In the genomic region with DNA sequence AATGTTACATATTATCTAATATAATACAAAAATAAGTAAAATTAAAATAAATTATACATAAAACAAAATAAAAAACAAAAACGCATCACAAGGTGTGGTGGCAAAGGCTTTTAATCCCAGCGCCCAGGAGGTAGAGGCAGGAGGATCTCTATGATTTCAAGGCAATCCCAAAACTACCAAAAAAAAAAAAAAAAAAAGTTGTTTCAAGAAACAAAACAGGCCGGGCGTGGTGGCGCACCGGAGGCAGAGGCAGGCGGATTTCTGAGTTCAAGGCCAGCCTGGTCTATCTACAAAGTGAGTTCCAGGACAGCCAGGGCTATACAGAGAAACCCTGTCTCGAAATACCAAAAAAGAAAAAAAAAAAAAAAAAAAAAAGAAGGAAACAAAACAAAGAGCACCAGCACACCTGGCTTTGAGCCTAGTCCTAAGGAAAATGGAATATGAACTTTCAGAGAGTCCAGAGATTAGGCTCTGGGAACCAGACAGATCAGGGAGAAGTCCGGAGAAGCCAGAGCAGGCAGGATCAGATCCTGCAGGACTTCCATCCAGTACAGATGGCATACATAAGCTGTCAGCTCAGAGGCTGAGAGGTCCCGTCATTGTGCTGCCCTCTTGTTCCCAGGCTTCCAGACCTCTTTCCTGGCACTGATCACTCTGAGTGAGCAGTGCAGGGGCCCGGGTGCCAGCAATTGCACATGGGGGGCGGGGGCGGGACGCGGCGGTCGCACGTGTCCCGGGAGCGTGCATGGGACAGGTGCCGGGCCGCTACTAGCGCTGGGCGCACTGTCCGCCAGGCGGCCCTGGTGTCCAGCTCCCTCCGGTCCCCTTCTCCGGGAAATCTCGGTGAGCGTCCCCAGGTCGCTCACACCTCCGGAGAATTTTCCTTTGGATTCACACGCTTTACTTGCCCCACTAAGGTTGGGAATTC, we compare ENCODE assay signal across 8 mouse cellular contexts. TPM values are rescaled to one million over a fixed set of nuclear protein-coding genes. Genes with fewer than 3 reads are reported as not detected.
A peak's percentile ranks its signal among the peaks of the same experiment; 100 is the strongest.
DNase-seq lines count a peak whose midpoint lies in the region; ATAC-seq and TF ChIP-seq lines count a peak whose summit lies in the region.

No protein-coding gene starts in this region.

- TF ChIP-seq CTCF in left cerebral cortex, adult 2 months (IDR thresholded peaks at IDR 0.05): peak; percentile 61
- TF ChIP-seq CTCF in bone marrow, adult 2 months (IDR thresholded peaks at IDR 0.05; ENCODE audit: control insufficient read depth, insufficient read depth, low read length): peak; percentile 33; the same call in 1 of the 2 replicates

- intact Hi-C loops in left cerebral cortex, adult 2 months (cut with DNase I): loop anchor here (2.0 to 5.0 kb wide), 3 partner anchors 47 to 90 kb away; no protein-coding TSS in a partner anchor

- TF ChIP-seq POLR2A in bone marrow, adult 2 months (IDR thresholded peaks at IDR 0.05; ENCODE audit: borderline replicate concordance, control insufficient read depth, low read depth, low read length): no peak

- WGBS in bone marrow, adult 2 months: 11% methylated on average over 33 of the region's 33 CpGs
- WGBS in forebrain, embryonic 15.5 days: 10% methylated on average over 33 of the region's 33 CpGs
- WGBS in intestine, embryonic 14.5 days: 9% methylated on average over 33 of the region's 33 CpGs
- 10% methylated on average over 33 of the region's 33 CpGs for WGBS in lung, embryonic 15.5 days
- 10% methylated on average over 33 of the region's 33 CpGs for WGBS in stomach, embryonic 15.5 days

- H3K9ac ChIP-seq in forebrain, embryonic 15.5 days (replicated peaks): peak overlapping the region; percentile 65
- H3K9ac ChIP-seq in intestine, embryonic 14.5 days (ENCODE audit: low read length): peak overlapping the region; percentile 46
- peak overlapping the region; percentile 49 for H3K9ac ChIP-seq in lung, embryonic 15.5 days
- peak overlapping the region; percentile 41 for H3K9ac ChIP-seq in stomach, embryonic 15.5 days

- no peaks in the 10 kb centered on the region for H3K9me3 ChIP-seq in forebrain, embryonic 15.5 days
- no peaks in the 10 kb centered on the region for H3K9me3 ChIP-seq in intestine, embryonic 14.5 days (ENCODE audit: control insufficient read depth, low read length)
- H3K9me3 ChIP-seq in lung, embryonic 15.5 days: no peaks in the 10 kb centered on the region
- no peaks in the 10 kb centered on the region for H3K9me3 ChIP-seq in stomach, embryonic 15.5 days

- peak overlapping the region; percentile 99 for H3K27ac ChIP-seq in left cerebral cortex, adult 2 months
- H3K27ac ChIP-seq in bone marrow, adult 2 months (ENCODE audit: control insufficient read depth, insufficient read depth, low read depth, low read length, poor library complexity): peak overlapping the region; percentile 99
- peak overlapping the region; percentile 91 for H3K27ac ChIP-seq in forebrain, embryonic 15.5 days (replicated peaks)
- H3K27ac ChIP-seq in intestine, embryonic 14.5 days (ENCODE audit: low read depth): peak overlapping the region; percentile 92
- H3K27ac ChIP-seq in lung, embryonic 15.5 days: peak overlapping the region; percentile 91
- peak overlapping the region; percentile 96 for H3K27ac ChIP-seq in stomach, embryonic 15.5 days

- ATAC-seq in forebrain, embryonic 15.5 days (replicated peaks): peak; percentile 44
- ATAC-seq in intestine, embryonic 14.5 days (replicated peaks; ENCODE audit: low FRiP score, low TSS enrichment, low read depth): peak; percentile 57
- ATAC-seq in lung, embryonic 15.5 days (ENCODE audit: borderline replicate concordance, extremely low read depth, low FRiP score, low TSS enrichment): peak; percentile 37
- ATAC-seq in stomach, embryonic 15.5 days (ENCODE audit: insufficient read depth, low FRiP score, low read depth): peak; percentile 28

- H3K4me3 ChIP-seq in left cerebral cortex, adult 2 months: peak overlapping the region; percentile 81
- H3K4me3 ChIP-seq in bone marrow, adult 2 months (replicated peaks; ENCODE audit: control insufficient read depth, low read depth, low read length): peak overlapping the region; percentile 61
- H3K4me3 ChIP-seq in forebrain, embryonic 15.5 days: peak overlapping the region; percentile 78
- peak overlapping the region; percentile 47 for H3K4me3 ChIP-seq in intestine, embryonic 14.5 days (ENCODE audit: low read depth, low read length)
- H3K4me3 ChIP-seq in lung, embryonic 15.5 days: peak overlapping the region; percentile 98
- peak overlapping the region; percentile 62 for H3K4me3 ChIP-seq in stomach, embryonic 15.5 days (replicated peaks)

- H3K27me3 ChIP-seq in forebrain, embryonic 15.5 days: no peaks in the 10 kb centered on the region
- H3K27me3 ChIP-seq in intestine, embryonic 14.5 days (replicated peaks; ENCODE audit: control insufficient read depth, insufficient read depth, low read length): no peaks in the 10 kb centered on the region
- H3K27me3 ChIP-seq in lung, embryonic 15.5 days: no peaks in the 10 kb centered on the region
- H3K27me3 ChIP-seq in stomach, embryonic 15.5 days (replicated peaks): no peaks in the 10 kb centered on the region

- H3K4me1 ChIP-seq in bone marrow, adult 2 months (ENCODE audit: control insufficient read depth, insufficient read depth, low read length): no peaks in the 10 kb centered on the region; the same call in none of the 2 replicates
- peaks cover 30% of the 10 kb centered on the region for H3K4me1 ChIP-seq in forebrain, embryonic 15.5 days
- H3K4me1 ChIP-seq in intestine, embryonic 14.5 days (replicated peaks; ENCODE audit: control insufficient read depth, insufficient read depth, low read length): peaks cover 22% of the 10 kb centered on the region
- H3K4me1 ChIP-seq in lung, embryonic 15.5 days: peaks cover 23% of the 10 kb centered on the region
- peaks cover 12% of the 10 kb centered on the region for H3K4me1 ChIP-seq in stomach, embryonic 15.5 days

- peaks cover 11% of the 10 kb centered on the region; the same call in 1 of the 2 replicates for H3K36me3 ChIP-seq in forebrain, embryonic 15.5 days
- H3K36me3 ChIP-seq in intestine, embryonic 14.5 days (ENCODE audit: control insufficient read depth, insufficient read depth, low read length): peaks cover 24% of the 10 kb centered on the region
- 0 out of 2 replicates have a peak, but pooled peaks cover 9% of the 10 kb centered on the region for H3K36me3 ChIP-seq in lung, embryonic 15.5 days
- 0 out of 2 replicates have a peak, but pooled peaks cover 3% of the 10 kb centered on the region for H3K36me3 ChIP-seq in stomach, embryonic 15.5 days

- peak overlapping the region; percentile 98 for H3K4me2 ChIP-seq in forebrain, embryonic 15.5 days (replicated peaks)
- peak overlapping the region; percentile 80 for H3K4me2 ChIP-seq in intestine, embryonic 14.5 days (ENCODE audit: low read length)
- H3K4me2 ChIP-seq in lung, embryonic 15.5 days: peak overlapping the region; percentile 92
- peak overlapping the region; percentile 99 for H3K4me2 ChIP-seq in stomach, embryonic 15.5 days

- no peak for DNase-seq in left cerebral cortex, adult 2 months (ENCODE audit: extremely low spot score in 1 of 2, low spot score in 2 of 2)
- DNase-seq in left cerebral cortex, adult 9 months (ENCODE audit: low spot score in 2 of 2): no peak
- no peak for DNase-seq in intestine, embryonic 14.5 days (ENCODE audit: low spot score)
- DNase-seq in T-cell, adult 2 months (ENCODE audit: low spot score): no peak

RNA-seq across cellular contexts. Expression of a gene that starts 1.0 kb away (rescaled TPM):
- 100 to 1,000 TPM; 111 TPM for total RNA-seq in left cerebral cortex, adult 2 months (2021)
- 21.3 and 38.6 TPM in 2 replicates for polyA plus RNA-seq in bone marrow, adult 2 months (2011; ENCODE audit: insufficient read depth, insufficient read length, low replicate concordance, missing spikeins)
- polyA plus RNA-seq in forebrain, embryonic 15.5 days (2015; fragmentation: Nextera tagmentation; extraction: Ambion mirVana): 31.6 and 33.6 TPM in 2 replicates
- polyA plus RNA-seq in intestine, embryonic 14.5 days (2014; fragmentation: Nextera tagmentation; extraction: Ambion mirVana): 14.0 and 14.3 TPM in 2 replicates
- polyA plus RNA-seq in lung, embryonic 15.5 days (2015; fragmentation: Nextera tagmentation; extraction: Ambion mirVana): 19.3 and 20.8 TPM in 2 replicates
- polyA plus RNA-seq in stomach, embryonic 15.5 days (2015; fragmentation: Nextera tagmentation; extraction: Ambion mirVana): 20.3 and 20.8 TPM in 2 replicates

RNA-seq across cellular contexts. Expression of a gene that starts 36.8 kb away (rescaled TPM):
- 100 to 1,000 TPM; 167 to 182 TPM for total RNA-seq in left cerebral cortex, adult 2 months (2021)
- 136 TPM in 2 replicates for polyA plus RNA-seq in bone marrow, adult 2 months (2011; ENCODE audit: insufficient read depth, insufficient read length, low replicate concordance, missing spikeins)
- polyA plus RNA-seq in forebrain, embryonic 15.5 days (2015; fragmentation: Nextera tagmentation; extraction: Ambion mirVana): 31.7 and 38.5 TPM in 2 replicates
- polyA plus RNA-seq in intestine, embryonic 14.5 days (2014; fragmentation: Nextera tagmentation; extraction: Ambion mirVana): 45.4 and 50.2 TPM in 2 replicates
- 24.8 and 26.7 TPM in 2 replicates for polyA plus RNA-seq in lung, embryonic 15.5 days (2015; fragmentation: Nextera tagmentation; extraction: Ambion mirVana)
- 26.7 and 28.3 TPM in 2 replicates for polyA plus RNA-seq in stomach, embryonic 15.5 days (2015; fragmentation: Nextera tagmentation; extraction: Ambion mirVana)

Comparison
In these comparisons a context has a peak if more than half of its experiments do, and no peak if none do; other contexts are left out.
1. H3K4me3 ChIP-seq: peak in every context shown above with its lines; median percentile 98 in lung, embryonic 15.5 days; 81 in left cerebral cortex, adult 2 months; 78 in forebrain, embryonic 15.5 days; 62 in stomach, embryonic 15.5 days; 61 in bone marrow, adult 2 months; 47 in intestine, embryonic 14.5 days.